Mouse (Mus musculus): ENCODE data around the gene Scg5. TPM values are rescaled to one million over a fixed set of nuclear protein-coding genes. Genes with fewer than 3 reads are reported as not detected.

Scg5 gene
- polyA plus RNA-seq, 1 experiment from 2014 or later = 74.5 TPM

GRCm38 (mm10) chr2:113768541-113769303, 60.2 kb downstream of the Scg5 start:
- Histone ChIP-seq H3K9me3 (replicated peaks) (no peaks in the 10 kb centered on the region), H3K27me3 (no peaks in the 10 kb centered on the region), H3K36me3 (no peaks in the 10 kb centered on the region), H3K4me1 (no peaks in the 10 kb centered on the region), H3K27ac (no peak overlapping the region), H3K9ac (no peak overlapping the region), H3K4me2 (replicated peaks) (no peak overlapping the region), H3K4me3 (no peak overlapping the region)
- ATAC-seq (ENCODE audit: low FRiP score) = no peak
- 88% methylated on average over 8 of the region's 8 CpGs for WGBS

- WGBS = 57% methylated on average over 1 of the region's 1 CpGs
- no peaks in the 10 kb centered on the region for H3K9me3 ChIP-seq (replicated peaks)
- no peak for ATAC-seq (ENCODE audit: low FRiP score)
- H3K4me2 ChIP-seq (replicated peaks) = no peak overlapping the region
- H3K27me3 ChIP-seq = no peaks in the 10 kb centered on the region
- H3K36me3 ChIP-seq = no peaks in the 10 kb centered on the region
- no peaks in the 10 kb centered on the region for H3K4me1 ChIP-seq
- no peak overlapping the region for H3K9ac ChIP-seq
- H3K4me3 ChIP-seq = no peak overlapping the region
- H3K27ac ChIP-seq = no peak overlapping the region
These were observed 63.0 kb downstream of the Scg5 start for GRCm38 (mm10) chr2:113765885-113766284.

- Histone ChIP-seq H3K4me1 (no peaks in the 10 kb centered on the region), H3K27me3 (peaks cover 9% of the 10 kb centered on the region), H3K4me3 (no peak overlapping the region), H3K9ac (no peak overlapping the region), H3K27ac (no peak overlapping the region), H3K36me3 (no peaks in the 10 kb centered on the region), H3K4me2 (replicated peaks) (no peak overlapping the region), H3K9me3 (replicated peaks) (no peaks in the 10 kb centered on the region)
- no peak for ATAC-seq (ENCODE audit: low FRiP score)
- WGBS = 79% methylated on average over 5 of the region's 5 CpGs
These were observed 64.0 kb downstream of the Scg5 start for GRCm38 (mm10) chr2:113764968-113765367.

- Histone ChIP-seq H3K4me2 (replicated peaks) (peak within 1 kb of the TSS; percentile 98), H3K9me3 (replicated peaks) (no peaks in the 10 kb centered on the region), H3K4me3 (peak within 1 kb of the TSS; percentile 57), H3K27ac (peak within 1 kb of the TSS; percentile 12; the same call in 1 of the 2 replicates), H3K36me3 (no peaks in the 10 kb centered on the region), H3K9ac (peak within 1 kb of the TSS; percentile 64), H3K4me1 (peaks cover 23% of the 10 kb centered on the region), H3K27me3 (peaks cover 50% of the 10 kb centered on the region)
- WGBS = under 1% methylated on average over 62 of the region's 64 CpGs
- peak; percentile 83 for ATAC-seq (ENCODE audit: low FRiP score)
These were observed 70.4 kb downstream of the Scg5 start, which contains the start of gene Grem1 for GRCm38 (mm10) chr2:113758311-113759161. Gene Grem1, minus strand, starts transcription at chr2:113758646.

- under 1% methylated on average over 47 of the region's 47 CpGs for WGBS
- Histone ChIP-seq H3K9me3 (replicated peaks) (no peaks in the 10 kb centered on the region), H3K4me2 (replicated peaks) (peak overlapping the region; percentile 98), H3K27me3 (peaks cover 50% of the 10 kb centered on the region), H3K27ac (no peak overlapping the region), H3K4me1 (peaks cover 23% of the 10 kb centered on the region), H3K4me3 (peak overlapping the region; percentile 57), H3K9ac (peak overlapping the region; percentile 64), H3K36me3 (no peaks in the 10 kb centered on the region)
- ATAC-seq (ENCODE audit: low FRiP score) = peak; percentile 61
These were observed 71.2 kb downstream of the Scg5 start for GRCm38 (mm10) chr2:113757525-113758310.

- no peaks in the 10 kb centered on the region for H3K9me3 ChIP-seq (replicated peaks)
- ATAC-seq (ENCODE audit: low FRiP score) = peak; percentile 17; the same call in 1 of the 2 replicates
- H3K9ac ChIP-seq = peak overlapping the region; percentile 33; the same call in 1 of the 2 replicates
- H3K36me3 ChIP-seq = no peaks in the 10 kb centered on the region
- peaks cover 50% of the 10 kb centered on the region for H3K27me3 ChIP-seq
- H3K4me1 ChIP-seq = peaks cover 23% of the 10 kb centered on the region
- peak overlapping the region; percentile 57 for H3K4me3 ChIP-seq
- H3K27ac ChIP-seq = no peak overlapping the region
- peak overlapping the region; percentile 98 for H3K4me2 ChIP-seq (replicated peaks)
- 2% methylated on average over 12 of the region's 12 CpGs for WGBS
These were observed 71.9 kb downstream of the Scg5 start for GRCm38 (mm10) chr2:113756924-113757524.

- H3K36me3 ChIP-seq = no peaks in the 10 kb centered on the region
- H3K27ac ChIP-seq = no peak overlapping the region
- no peak overlapping the region for H3K4me2 ChIP-seq (replicated peaks)
- no peak for ATAC-seq (ENCODE audit: low FRiP score)
- H3K9me3 ChIP-seq (replicated peaks) = no peaks in the 10 kb centered on the region
- no peak overlapping the region for H3K9ac ChIP-seq
- H3K4me3 ChIP-seq = no peak overlapping the region
- H3K4me1 ChIP-seq = no peaks in the 10 kb centered on the region
- H3K27me3 ChIP-seq = peaks cover 3% of the 10 kb centered on the region; the same call in 1 of the 2 replicates
- WGBS = 64% methylated on average over 12 of the region's 12 CpGs
These were observed 79.2 kb downstream of the Scg5 start for GRCm38 (mm10) chr2:113749721-113750120.

- Histone ChIP-seq H3K36me3 (no peaks in the 10 kb centered on the region), H3K4me2 (replicated peaks) (no peak overlapping the region), H3K4me3 (no peak overlapping the region), H3K9me3 (replicated peaks) (no peaks in the 10 kb centered on the region), H3K4me1 (no peaks in the 10 kb centered on the region), H3K27ac (no peak overlapping the region), H3K9ac (no peak overlapping the region), H3K27me3 (0 out of 2 replicates have a peak, but pooled peaks cover 3% of the 10 kb centered on the region)
- no peak for ATAC-seq (ENCODE audit: low FRiP score)
- WGBS = 91% methylated on average over 9 of the region's 9 CpGs
These were observed 79.6 kb downstream of the Scg5 start for GRCm38 (mm10) chr2:113749309-113749708.

- no peak overlapping the region for H3K4me2 ChIP-seq (replicated peaks)
- no peak overlapping the region for H3K9ac ChIP-seq
- no peaks in the 10 kb centered on the region for H3K9me3 ChIP-seq (replicated peaks)
- H3K27ac ChIP-seq = no peak overlapping the region
- H3K4me3 ChIP-seq = no peak overlapping the region
- WGBS = 91% methylated on average over 3 of the region's 3 CpGs
- no peaks in the 10 kb centered on the region for H3K27me3 ChIP-seq
- H3K4me1 ChIP-seq = no peaks in the 10 kb centered on the region
- no peak for ATAC-seq (ENCODE audit: low FRiP score)
- H3K36me3 ChIP-seq = no peaks in the 10 kb centered on the region
These were observed 100.3 kb downstream of the Scg5 start for GRCm38 (mm10) chr2:113728581-113728980.
